Mouse (Mus musculus): Measurements from ENCODE around the gene Gm13697. TPM values are rescaled to one million over a fixed set of nuclear protein-coding genes. Genes with fewer than 3 reads are reported as not detected.
"Not testable (repeated sequence)": the region's sequence is repeated elsewhere in the genome, so short reads cannot be mapped to it uniquely, and the experiment has no call there.

Gm13697 gene
- not detected in 2 replicates for polyA plus RNA-seq (2015; fragmentation: Nextera tagmentation; extraction: Ambion mirVana)

DNA sequence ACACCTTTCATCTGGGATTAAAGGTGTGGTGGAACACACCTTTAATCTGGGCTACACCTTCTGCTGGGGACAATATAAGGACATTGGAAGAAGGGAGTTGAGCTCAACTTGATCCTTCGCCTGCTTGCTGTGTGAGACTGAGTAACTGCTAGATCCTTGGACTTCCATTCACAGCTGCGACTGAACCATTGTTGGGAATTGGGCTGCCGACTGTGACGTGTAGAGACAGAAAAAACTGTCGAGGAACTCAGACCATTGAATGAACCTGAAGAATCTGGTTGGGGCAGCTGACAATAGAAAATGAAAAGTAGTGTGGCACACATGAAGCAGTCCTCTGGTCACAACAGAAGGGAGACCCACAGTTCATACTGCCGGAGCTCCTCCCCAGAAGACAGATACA is at the start of gene Gm13697:
Gene Gm13697 (plus strand): TSS at position 301 of the 400 bp plus-strand sequence.
- H3K9ac ChIP-seq (ENCODE audit: low read length); H3K27me3 ChIP-seq (ENCODE audit: control insufficient read depth, insufficient read depth, low read depth, low read length); H3K36me3 ChIP-seq (ENCODE audit: control insufficient read depth, insufficient read depth, low read length); H3K4me2 ChIP-seq (ENCODE audit: low read depth, low read length); H3K4me1 ChIP-seq (replicated peaks; ENCODE audit: control insufficient read depth, insufficient read depth, low read length); H3K9me3 ChIP-seq (ENCODE audit: control insufficient read depth, low read length); H3K4me3 ChIP-seq (ENCODE audit: low read length); ATAC-seq (ENCODE audit: low read depth); H3K27ac ChIP-seq (ENCODE audit: low read length): not testable (repeated sequence)
- no CpG with 5 or more reads among the region's 6 CpGs for WGBS

DNA sequence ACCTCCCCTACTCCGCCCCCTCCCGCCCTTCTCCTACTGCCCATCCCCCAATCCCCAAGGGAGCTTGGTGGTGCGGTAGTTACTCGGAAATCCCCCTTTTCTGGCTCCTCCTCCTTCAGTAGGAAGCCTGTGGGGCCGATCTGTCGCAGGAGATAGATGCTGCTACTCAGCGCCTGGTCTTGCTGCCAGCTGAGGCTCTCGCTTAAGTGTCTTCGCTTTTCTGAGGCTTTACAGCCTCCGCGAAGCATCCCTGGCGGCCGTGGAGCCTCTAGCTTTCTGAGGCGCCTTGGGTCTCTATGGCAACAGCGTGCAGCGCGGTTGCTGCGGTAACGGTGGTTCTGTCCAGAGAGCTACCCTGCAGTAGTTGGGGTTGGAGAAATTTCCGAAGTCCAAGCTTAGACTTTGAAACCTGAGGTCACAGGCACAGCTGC is 43.6 kb upstream of the Gm13697 start, which contains the start of gene Zswim2:
Gene Zswim2 (minus strand): TSS at position 298 of the 431 bp plus-strand sequence.
- Histone ChIP-seq H3K9ac (ENCODE audit: low read length) (no peak within 1 kb of the TSS; the same call in 1 of the 2 replicates), H3K9me3 (ENCODE audit: control insufficient read depth, low read length) (no peaks in the 10 kb centered on the region), H3K4me1 (replicated peaks; ENCODE audit: control insufficient read depth, insufficient read depth, low read length) (peaks cover 4% of the 10 kb centered on the region), H3K27me3 (ENCODE audit: control insufficient read depth, insufficient read depth, low read depth, low read length) (no peaks in the 10 kb centered on the region), H3K36me3 (ENCODE audit: control insufficient read depth, insufficient read depth, low read length) (no peaks in the 10 kb centered on the region), H3K27ac (ENCODE audit: low read length) (no peak within 1 kb of the TSS), H3K4me3 (ENCODE audit: low read length) (peak within 1 kb of the TSS; percentile 20), H3K4me2 (ENCODE audit: low read depth, low read length) (peak within 1 kb of the TSS; percentile 49)
- peak; percentile 61; the same call in 1 of the 2 replicates for ATAC-seq (ENCODE audit: low read depth)
- 0% methylated on average over 20 of the region's 20 CpGs for WGBS

DNA sequence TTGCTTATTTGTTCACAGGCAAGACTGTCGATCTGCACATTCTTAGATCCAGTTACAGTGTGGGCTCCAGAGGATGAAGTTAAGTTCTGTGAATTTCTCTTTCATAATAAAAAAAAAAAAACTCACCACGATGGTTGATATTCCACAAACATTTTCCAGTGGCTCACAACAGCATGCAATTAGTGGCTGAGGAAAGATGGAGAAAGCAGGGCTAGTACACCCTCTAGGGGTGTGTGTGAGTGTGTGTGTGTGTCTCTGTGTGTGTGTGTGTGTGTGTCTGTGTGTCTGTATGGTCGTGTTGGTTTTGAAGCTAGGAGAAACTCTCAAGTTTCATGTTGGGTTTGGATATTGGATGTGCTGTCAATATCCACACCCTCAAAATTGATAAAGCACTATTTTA is 43.2 kb upstream of the Gm13697 start:
- Histone ChIP-seq H3K27ac (ENCODE audit: low read length) (no peak overlapping the region), H3K9me3 (ENCODE audit: control insufficient read depth, low read length) (no peaks in the 10 kb centered on the region), H3K4me2 (ENCODE audit: low read depth, low read length) (peak overlapping the region; percentile 49; the same call in 1 of the 2 replicates), H3K27me3 (ENCODE audit: control insufficient read depth, insufficient read depth, low read depth, low read length) (no peaks in the 10 kb centered on the region), H3K9ac (ENCODE audit: low read length) (no peak overlapping the region), H3K4me1 (replicated peaks; ENCODE audit: control insufficient read depth, insufficient read depth, low read length) (peaks cover 4% of the 10 kb centered on the region), H3K4me3 (ENCODE audit: low read length) (no peak overlapping the region), H3K36me3 (ENCODE audit: control insufficient read depth, insufficient read depth, low read length) (no peaks in the 10 kb centered on the region)
- WGBS: 34% methylated on average over 3 of the region's 3 CpGs
- ATAC-seq (ENCODE audit: low read depth): no peak

DNA sequence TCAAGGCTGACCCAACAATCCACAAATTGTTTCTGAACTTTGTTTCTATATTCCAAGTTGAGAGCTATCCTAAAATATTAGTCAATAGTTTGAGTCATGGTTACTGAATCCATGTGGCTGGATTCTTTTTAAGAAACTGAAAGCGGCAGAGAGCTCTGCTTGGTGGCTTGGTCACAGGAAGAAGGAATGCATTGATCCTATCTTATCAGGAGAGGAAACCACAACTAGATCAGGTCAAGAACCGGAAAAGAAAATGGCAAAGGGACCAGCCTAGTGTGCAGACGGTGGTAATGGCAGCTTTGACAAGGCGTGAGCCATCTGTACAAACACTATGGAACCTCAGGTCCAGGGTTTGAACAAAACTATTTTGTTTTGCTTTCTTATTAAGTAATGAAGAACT is 42.8 kb upstream of the Gm13697 start:
- no peak overlapping the region for H3K27ac ChIP-seq (ENCODE audit: low read length)
- WGBS: 48% methylated on average over 4 of the region's 4 CpGs
- no peaks in the 10 kb centered on the region for H3K36me3 ChIP-seq (ENCODE audit: control insufficient read depth, insufficient read depth, low read length)
- no peaks in the 10 kb centered on the region for H3K27me3 ChIP-seq (ENCODE audit: control insufficient read depth, insufficient read depth, low read depth, low read length)
- H3K9me3 ChIP-seq (ENCODE audit: control insufficient read depth, low read length): no peaks in the 10 kb centered on the region
- H3K9ac ChIP-seq (ENCODE audit: low read length): no peak overlapping the region
- peaks cover 4% of the 10 kb centered on the region for H3K4me1 ChIP-seq (replicated peaks; ENCODE audit: control insufficient read depth, insufficient read depth, low read length)
- H3K4me2 ChIP-seq (ENCODE audit: low read depth, low read length): no peak overlapping the region
- H3K4me3 ChIP-seq (ENCODE audit: low read length): no peak overlapping the region
- no peak for ATAC-seq (ENCODE audit: low read depth)

DNA sequence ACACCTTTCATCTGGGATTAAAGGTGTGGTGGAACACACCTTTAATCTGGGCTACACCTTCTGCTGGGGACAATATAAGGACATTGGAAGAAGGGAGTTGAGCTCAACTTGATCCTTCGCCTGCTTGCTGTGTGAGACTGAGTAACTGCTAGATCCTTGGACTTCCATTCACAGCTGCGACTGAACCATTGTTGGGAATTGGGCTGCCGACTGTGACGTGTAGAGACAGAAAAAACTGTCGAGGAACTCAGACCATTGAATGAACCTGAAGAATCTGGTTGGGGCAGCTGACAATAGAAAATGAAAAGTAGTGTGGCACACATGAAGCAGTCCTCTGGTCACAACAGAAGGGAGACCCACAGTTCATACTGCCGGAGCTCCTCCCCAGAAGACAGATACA is 29.1 kb upstream of the Gm13697 start, which contains the start of gene Gm13698:
Gene Gm13698 (plus strand): TSS at position 301 of the 400 bp plus-strand sequence.
- H3K27me3 ChIP-seq (ENCODE audit: control insufficient read depth, insufficient read depth, low read depth, low read length); ATAC-seq (ENCODE audit: low read depth); H3K36me3 ChIP-seq (ENCODE audit: control insufficient read depth, insufficient read depth, low read length); H3K4me2 ChIP-seq (ENCODE audit: low read depth, low read length); H3K4me3 ChIP-seq (ENCODE audit: low read length); H3K4me1 ChIP-seq (replicated peaks; ENCODE audit: control insufficient read depth, insufficient read depth, low read length); H3K9ac ChIP-seq (ENCODE audit: low read length); H3K9me3 ChIP-seq (ENCODE audit: control insufficient read depth, low read length); H3K27ac ChIP-seq (ENCODE audit: low read length): not testable (repeated sequence)
- WGBS: no CpG with 5 or more reads among the region's 6 CpGs

DNA sequence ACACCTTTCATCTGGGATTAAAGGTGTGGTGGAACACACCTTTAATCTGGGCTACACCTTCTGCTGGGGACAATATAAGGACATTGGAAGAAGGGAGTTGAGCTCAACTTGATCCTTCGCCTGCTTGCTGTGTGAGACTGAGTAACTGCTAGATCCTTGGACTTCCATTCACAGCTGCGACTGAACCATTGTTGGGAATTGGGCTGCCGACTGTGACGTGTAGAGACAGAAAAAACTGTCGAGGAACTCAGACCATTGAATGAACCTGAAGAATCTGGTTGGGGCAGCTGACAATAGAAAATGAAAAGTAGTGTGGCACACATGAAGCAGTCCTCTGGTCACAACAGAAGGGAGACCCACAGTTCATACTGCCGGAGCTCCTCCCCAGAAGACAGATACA is 23.3 kb upstream of the Gm13697 start, which contains the start of gene Gm13693:
Gene Gm13693 (plus strand): TSS at position 301 of the 400 bp plus-strand sequence.
- H3K27me3 ChIP-seq (ENCODE audit: control insufficient read depth, insufficient read depth, low read depth, low read length): not testable (repeated sequence)

DNA sequence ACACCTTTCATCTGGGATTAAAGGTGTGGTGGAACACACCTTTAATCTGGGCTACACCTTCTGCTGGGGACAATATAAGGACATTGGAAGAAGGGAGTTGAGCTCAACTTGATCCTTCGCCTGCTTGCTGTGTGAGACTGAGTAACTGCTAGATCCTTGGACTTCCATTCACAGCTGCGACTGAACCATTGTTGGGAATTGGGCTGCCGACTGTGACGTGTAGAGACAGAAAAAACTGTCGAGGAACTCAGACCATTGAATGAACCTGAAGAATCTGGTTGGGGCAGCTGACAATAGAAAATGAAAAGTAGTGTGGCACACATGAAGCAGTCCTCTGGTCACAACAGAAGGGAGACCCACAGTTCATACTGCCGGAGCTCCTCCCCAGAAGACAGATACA is 17.5 kb upstream of the Gm13697 start, which contains the start of gene Gm13695:
Gene Gm13695 (plus strand): TSS at position 301 of the 400 bp plus-strand sequence.
- H3K4me1 ChIP-seq (replicated peaks; ENCODE audit: control insufficient read depth, insufficient read depth, low read length); H3K9ac ChIP-seq (ENCODE audit: low read length); H3K4me2 ChIP-seq (ENCODE audit: low read depth, low read length); ATAC-seq (ENCODE audit: low read depth); H3K36me3 ChIP-seq (ENCODE audit: control insufficient read depth, insufficient read depth, low read length); H3K27ac ChIP-seq (ENCODE audit: low read length); H3K9me3 ChIP-seq (ENCODE audit: control insufficient read depth, low read length); H3K27me3 ChIP-seq (ENCODE audit: control insufficient read depth, insufficient read depth, low read depth, low read length); H3K4me3 ChIP-seq (ENCODE audit: low read length): not testable (repeated sequence)
- no CpG with 5 or more reads among the region's 6 CpGs for WGBS

More for the DNA sequence above, 23.3 kb upstream of the Gm13697 start, which contains the start of gene Gm13693:
- not testable (repeated sequence) for H3K9ac ChIP-seq (ENCODE audit: low read length); H3K36me3 ChIP-seq (ENCODE audit: control insufficient read depth, insufficient read depth, low read length); H3K4me2 ChIP-seq (ENCODE audit: low read depth, low read length); H3K9me3 ChIP-seq (ENCODE audit: control insufficient read depth, low read length); H3K4me1 ChIP-seq (replicated peaks; ENCODE audit: control insufficient read depth, insufficient read depth, low read length); ATAC-seq (ENCODE audit: low read depth); H3K4me3 ChIP-seq (ENCODE audit: low read length); H3K27ac ChIP-seq (ENCODE audit: low read length)
- WGBS: no CpG with 5 or more reads among the region's 6 CpGs

DNA sequence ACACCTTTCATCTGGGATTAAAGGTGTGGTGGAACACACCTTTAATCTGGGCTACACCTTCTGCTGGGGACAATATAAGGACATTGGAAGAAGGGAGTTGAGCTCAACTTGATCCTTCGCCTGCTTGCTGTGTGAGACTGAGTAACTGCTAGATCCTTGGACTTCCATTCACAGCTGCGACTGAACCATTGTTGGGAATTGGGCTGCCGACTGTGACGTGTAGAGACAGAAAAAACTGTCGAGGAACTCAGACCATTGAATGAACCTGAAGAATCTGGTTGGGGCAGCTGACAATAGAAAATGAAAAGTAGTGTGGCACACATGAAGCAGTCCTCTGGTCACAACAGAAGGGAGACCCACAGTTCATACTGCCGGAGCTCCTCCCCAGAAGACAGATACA is 11.7 kb upstream of the Gm13697 start, which contains the start of gene Gm13696:
Gene Gm13696 (plus strand): TSS at position 301 of the 400 bp plus-strand sequence.
- not testable (repeated sequence) for H3K4me3 ChIP-seq (ENCODE audit: low read length); H3K36me3 ChIP-seq (ENCODE audit: control insufficient read depth, insufficient read depth, low read length); H3K9me3 ChIP-seq (ENCODE audit: control insufficient read depth, low read length); H3K27ac ChIP-seq (ENCODE audit: low read length); H3K27me3 ChIP-seq (ENCODE audit: control insufficient read depth, insufficient read depth, low read depth, low read length); H3K9ac ChIP-seq (ENCODE audit: low read length); H3K4me1 ChIP-seq (replicated peaks; ENCODE audit: control insufficient read depth, insufficient read depth, low read length); ATAC-seq (ENCODE audit: low read depth); H3K4me2 ChIP-seq (ENCODE audit: low read depth, low read length)
- no CpG with 5 or more reads among the region's 6 CpGs for WGBS

DNA sequence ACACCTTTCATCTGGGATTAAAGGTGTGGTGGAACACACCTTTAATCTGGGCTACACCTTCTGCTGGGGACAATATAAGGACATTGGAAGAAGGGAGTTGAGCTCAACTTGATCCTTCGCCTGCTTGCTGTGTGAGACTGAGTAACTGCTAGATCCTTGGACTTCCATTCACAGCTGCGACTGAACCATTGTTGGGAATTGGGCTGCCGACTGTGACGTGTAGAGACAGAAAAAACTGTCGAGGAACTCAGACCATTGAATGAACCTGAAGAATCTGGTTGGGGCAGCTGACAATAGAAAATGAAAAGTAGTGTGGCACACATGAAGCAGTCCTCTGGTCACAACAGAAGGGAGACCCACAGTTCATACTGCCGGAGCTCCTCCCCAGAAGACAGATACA is 5.9 kb upstream of the Gm13697 start, which contains the start of gene Gm13694:
Gene Gm13694 (plus strand): TSS at position 301 of the 400 bp plus-strand sequence.
- not testable (repeated sequence) for H3K4me1 ChIP-seq (replicated peaks; ENCODE audit: control insufficient read depth, insufficient read depth, low read length); H3K36me3 ChIP-seq (ENCODE audit: control insufficient read depth, insufficient read depth, low read length); H3K4me2 ChIP-seq (ENCODE audit: low read depth, low read length); H3K27ac ChIP-seq (ENCODE audit: low read length); H3K9ac ChIP-seq (ENCODE audit: low read length); H3K9me3 ChIP-seq (ENCODE audit: control insufficient read depth, low read length); H3K27me3 ChIP-seq (ENCODE audit: control insufficient read depth, insufficient read depth, low read depth, low read length); ATAC-seq (ENCODE audit: low read depth); H3K4me3 ChIP-seq (ENCODE audit: low read length)
- WGBS: no CpG with 5 or more reads among the region's 6 CpGs

Data from lung, embryonic 16.5 days (tissue).